Mouse (Mus musculus): Measurements from ENCODE around the gene Emc1. TPM values are rescaled to one million over a fixed set of nuclear protein-coding genes. Genes with fewer than 3 reads are reported as not detected.
A peak's percentile ranks its signal among the peaks of the same experiment; 100 is the strongest.

The Emc1 gene
- polyA plus RNA-seq, 1 experiment from 2014 or later: 17.1 TPM

DNA sequence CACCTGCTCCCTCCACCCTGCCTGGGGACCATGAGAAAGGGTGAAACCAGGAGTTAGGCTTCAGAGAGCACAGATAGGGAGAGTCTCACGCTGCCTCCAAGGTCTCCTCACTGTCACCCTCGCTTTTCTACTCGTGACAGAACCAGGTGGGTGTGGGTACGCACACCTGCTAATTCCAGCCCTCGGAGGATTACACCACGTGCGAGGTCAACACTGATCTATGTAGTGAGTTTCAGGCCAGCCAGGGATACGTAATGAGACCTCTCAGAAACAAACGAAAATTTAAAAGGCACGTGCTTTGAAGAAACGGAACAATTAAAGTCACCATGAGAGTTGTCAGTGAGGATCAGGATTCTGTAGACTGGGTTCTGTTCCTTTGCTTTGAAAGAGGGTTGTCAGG is 33.9 kb upstream of the Emc1 start:
- Histone ChIP-seq H3K9me3 (ENCODE audit: control insufficient read depth, low read length) (no peaks in the 10 kb centered on the region), H3K9ac (ENCODE audit: low read length) (no peak overlapping the region), H3K27me3 (replicated peaks; ENCODE audit: control insufficient read depth, insufficient read depth, low read length) (no peaks in the 10 kb centered on the region), H3K4me3 (ENCODE audit: low read depth, low read length) (no peak overlapping the region), H3K4me2 (ENCODE audit: low read length) (no peak overlapping the region), H3K36me3 (ENCODE audit: control insufficient read depth, insufficient read depth, low read length) (peaks cover 44% of the 10 kb centered on the region), H3K4me1 (replicated peaks; ENCODE audit: control insufficient read depth, insufficient read depth, low read length) (no peaks in the 10 kb centered on the region), H3K27ac (ENCODE audit: low read depth) (no peak overlapping the region)
- 93% methylated on average over 11 of the region's 11 CpGs for WGBS
- no peak for DNase-seq (ENCODE audit: low spot score)
- no peak for ATAC-seq (replicated peaks; ENCODE audit: low FRiP score, low TSS enrichment, low read depth)

- H3K4me3 ChIP-seq (ENCODE audit: low read depth, low read length): no peak overlapping the region
- H3K9ac ChIP-seq (ENCODE audit: low read length): no peak overlapping the region
- no peak overlapping the region for H3K4me2 ChIP-seq (ENCODE audit: low read length)
- no peaks in the 10 kb centered on the region for H3K27me3 ChIP-seq (replicated peaks; ENCODE audit: control insufficient read depth, insufficient read depth, low read length)
- DNase-seq (ENCODE audit: low spot score): no peak
- H3K9me3 ChIP-seq (ENCODE audit: control insufficient read depth, low read length): no peaks in the 10 kb centered on the region
- H3K27ac ChIP-seq (ENCODE audit: low read depth): no peak overlapping the region
- H3K36me3 ChIP-seq (ENCODE audit: control insufficient read depth, insufficient read depth, low read length): peaks cover 36% of the 10 kb centered on the region
- no peak for ATAC-seq (replicated peaks; ENCODE audit: low FRiP score, low TSS enrichment, low read depth)
- 95% methylated on average over 4 of the region's 4 CpGs for WGBS
- no peaks in the 10 kb centered on the region for H3K4me1 ChIP-seq (replicated peaks; ENCODE audit: control insufficient read depth, insufficient read depth, low read length)
Measured at GRCm38 (mm10) chr4:139319740-139320139, 32.6 kb upstream of the Emc1 start.

- Histone ChIP-seq H3K4me3 (ENCODE audit: low read depth, low read length) (peak overlapping the region; percentile 16; the same call in 1 of the 2 replicates), H3K4me1 (replicated peaks; ENCODE audit: control insufficient read depth, insufficient read depth, low read length) (no peaks in the 10 kb centered on the region), H3K27ac (ENCODE audit: low read depth) (no peak overlapping the region), H3K9ac (ENCODE audit: low read length) (no peak overlapping the region), H3K36me3 (ENCODE audit: control insufficient read depth, insufficient read depth, low read length) (no peaks in the 10 kb centered on the region), H3K4me2 (ENCODE audit: low read length) (peak overlapping the region; percentile 44), H3K27me3 (replicated peaks; ENCODE audit: control insufficient read depth, insufficient read depth, low read length) (no peaks in the 10 kb centered on the region), H3K9me3 (ENCODE audit: control insufficient read depth, low read length) (no peaks in the 10 kb centered on the region)
- 8% methylated on average over 10 of the region's 10 CpGs for WGBS
- peak; percentile 88 for DNase-seq (ENCODE audit: low spot score)
- ATAC-seq (replicated peaks; ENCODE audit: low FRiP score, low TSS enrichment, low read depth): peak; percentile 76; the same call in 1 of the 2 replicates
Measured at GRCm38 (mm10) chr4:139330605-139331004, 21.8 kb upstream of the Emc1 start.

GRCm38 (mm10) chr4:139334631-139335295 is 17.6 kb upstream of the Emc1 start:
- no peak; the same call in 1 of the 2 replicates for ATAC-seq (replicated peaks; ENCODE audit: low FRiP score, low TSS enrichment, low read depth)
- WGBS: 65% methylated on average over 6 of the region's 9 CpGs
- Histone ChIP-seq H3K9ac (ENCODE audit: low read length) (no peak overlapping the region), H3K4me1 (replicated peaks; ENCODE audit: control insufficient read depth, insufficient read depth, low read length) (no peaks in the 10 kb centered on the region), H3K27me3 (replicated peaks; ENCODE audit: control insufficient read depth, insufficient read depth, low read length) (peaks cover 5% of the 10 kb centered on the region; the same call in 1 of the 2 replicates), H3K9me3 (ENCODE audit: control insufficient read depth, low read length) (no peaks in the 10 kb centered on the region), H3K4me2 (ENCODE audit: low read length) (no peak overlapping the region), H3K36me3 (ENCODE audit: control insufficient read depth, insufficient read depth, low read length) (no peaks in the 10 kb centered on the region), H3K4me3 (ENCODE audit: low read depth, low read length) (no peak overlapping the region), H3K27ac (ENCODE audit: low read depth) (no peak overlapping the region)
- DNase-seq (ENCODE audit: low spot score): no peak

DNA sequence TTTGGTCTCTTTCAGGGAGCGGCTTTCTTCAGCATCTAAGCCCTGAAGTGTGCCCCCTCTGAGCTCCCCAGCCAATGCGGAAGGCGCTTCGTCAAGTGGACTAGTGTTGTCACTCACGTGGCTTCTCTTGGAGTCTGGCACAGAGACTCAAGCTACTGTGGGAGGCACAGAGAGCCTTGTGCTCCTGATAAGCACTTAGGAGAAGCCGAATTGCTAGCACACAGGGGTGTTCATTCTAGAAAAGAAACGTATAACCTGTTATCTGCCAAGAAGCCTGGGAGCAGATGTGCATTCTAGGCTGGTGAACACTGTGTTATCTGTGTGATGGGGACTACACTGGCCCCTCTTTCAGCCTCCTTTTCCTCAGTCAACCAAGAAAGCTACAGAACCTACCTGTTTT is 16.9 kb upstream of the Emc1 start:
- no peak overlapping the region for H3K27ac ChIP-seq (ENCODE audit: low read depth)
- no peak for ATAC-seq (replicated peaks; ENCODE audit: low FRiP score, low TSS enrichment, low read depth)

DNA sequence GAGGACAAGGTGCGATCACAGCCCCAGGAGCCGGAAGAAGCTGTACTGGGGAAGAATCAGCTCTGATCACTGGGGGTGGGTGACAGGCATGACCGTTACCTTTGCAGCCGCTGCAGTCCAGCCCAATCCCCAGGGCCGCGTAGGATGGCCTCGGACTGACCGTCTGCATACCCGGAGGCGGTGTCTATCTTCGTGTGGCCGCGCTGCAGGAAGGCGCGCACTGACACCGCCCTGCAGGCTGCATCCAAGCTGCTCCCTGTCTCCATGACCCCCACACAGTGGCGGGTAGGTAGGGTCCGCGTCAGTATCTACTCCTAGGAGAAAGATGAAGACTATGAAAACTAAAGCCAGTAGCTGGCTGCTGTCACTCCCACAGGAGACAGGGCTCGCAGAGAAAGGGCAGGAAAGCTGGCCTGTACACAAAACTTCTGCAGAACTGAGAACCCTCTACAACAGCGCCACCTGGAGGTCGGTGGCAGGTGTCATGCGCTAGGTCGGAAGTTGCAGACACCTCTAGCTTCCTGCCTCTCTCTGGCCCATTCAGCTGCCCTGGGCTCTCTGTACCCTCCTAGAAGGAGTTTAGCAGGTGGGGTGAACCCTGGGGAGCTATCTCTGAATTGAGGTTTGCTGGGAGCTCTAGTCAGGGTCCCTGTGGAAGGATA is 15.4 kb upstream of the Emc1 start:
- Histone ChIP-seq H3K4me2 (ENCODE audit: low read length) (peak overlapping the region; percentile 46), H3K9me3 (ENCODE audit: control insufficient read depth, low read length) (no peaks in the 10 kb centered on the region), H3K27ac (ENCODE audit: low read depth) (no peak overlapping the region), H3K4me1 (replicated peaks; ENCODE audit: control insufficient read depth, insufficient read depth, low read length) (no peaks in the 10 kb centered on the region), H3K9ac (ENCODE audit: low read length) (no peak overlapping the region), H3K4me3 (ENCODE audit: low read depth, low read length) (peak overlapping the region; percentile 13; the same call in 1 of the 2 replicates), H3K27me3 (replicated peaks; ENCODE audit: control insufficient read depth, insufficient read depth, low read length) (peaks cover 5% of the 10 kb centered on the region; the same call in 1 of the 2 replicates), H3K36me3 (ENCODE audit: control insufficient read depth, insufficient read depth, low read length) (no peaks in the 10 kb centered on the region)
- peak; percentile 68; the same call in 1 of the 2 replicates for ATAC-seq (replicated peaks; ENCODE audit: low FRiP score, low TSS enrichment, low read depth)
- 21% methylated on average over 24 of the region's 24 CpGs for WGBS
- DNase-seq (ENCODE audit: low spot score): peak; percentile 89

More for the DNA sequence above, 16.9 kb upstream of the Emc1 start:
- no peak overlapping the region for H3K9ac ChIP-seq (ENCODE audit: low read length)
- no peak overlapping the region for H3K4me3 ChIP-seq (ENCODE audit: low read depth, low read length)
- no peaks in the 10 kb centered on the region for H3K9me3 ChIP-seq (ENCODE audit: control insufficient read depth, low read length)
- peaks cover 5% of the 10 kb centered on the region; the same call in 1 of the 2 replicates for H3K27me3 ChIP-seq (replicated peaks; ENCODE audit: control insufficient read depth, insufficient read depth, low read length)
- WGBS: 55% methylated on average over 7 of the region's 7 CpGs
- H3K36me3 ChIP-seq (ENCODE audit: control insufficient read depth, insufficient read depth, low read length): no peaks in the 10 kb centered on the region
- no peak for DNase-seq (ENCODE audit: low spot score)
- no peak overlapping the region for H3K4me2 ChIP-seq (ENCODE audit: low read length)
- no peaks in the 10 kb centered on the region for H3K4me1 ChIP-seq (replicated peaks; ENCODE audit: control insufficient read depth, insufficient read depth, low read length)

GRCm38 (mm10) chr4:139338145-139338544 is 14.2 kb upstream of the Emc1 start:
- no peak overlapping the region for H3K27ac ChIP-seq (ENCODE audit: low read depth)
- H3K27me3 ChIP-seq (replicated peaks; ENCODE audit: control insufficient read depth, insufficient read depth, low read length): peaks cover 5% of the 10 kb centered on the region; the same call in 1 of the 2 replicates
- DNase-seq (ENCODE audit: low spot score) (no peak), ATAC-seq (replicated peaks; ENCODE audit: low FRiP score, low TSS enrichment, low read depth) (0 out of 2 replicates have a peak, but pooled peaks have one; percentile 45)
- H3K4me1 ChIP-seq (replicated peaks; ENCODE audit: control insufficient read depth, insufficient read depth, low read length): no peaks in the 10 kb centered on the region
- H3K36me3 ChIP-seq (ENCODE audit: control insufficient read depth, insufficient read depth, low read length): no peaks in the 10 kb centered on the region
- no peak overlapping the region for H3K4me3 ChIP-seq (ENCODE audit: low read depth, low read length)
- no peak overlapping the region for H3K4me2 ChIP-seq (ENCODE audit: low read length)
- H3K9me3 ChIP-seq (ENCODE audit: control insufficient read depth, low read length): no peaks in the 10 kb centered on the region
- H3K9ac ChIP-seq (ENCODE audit: low read length): no peak overlapping the region
- 55% methylated on average over 33 of the region's 33 CpGs for WGBS

DNA sequence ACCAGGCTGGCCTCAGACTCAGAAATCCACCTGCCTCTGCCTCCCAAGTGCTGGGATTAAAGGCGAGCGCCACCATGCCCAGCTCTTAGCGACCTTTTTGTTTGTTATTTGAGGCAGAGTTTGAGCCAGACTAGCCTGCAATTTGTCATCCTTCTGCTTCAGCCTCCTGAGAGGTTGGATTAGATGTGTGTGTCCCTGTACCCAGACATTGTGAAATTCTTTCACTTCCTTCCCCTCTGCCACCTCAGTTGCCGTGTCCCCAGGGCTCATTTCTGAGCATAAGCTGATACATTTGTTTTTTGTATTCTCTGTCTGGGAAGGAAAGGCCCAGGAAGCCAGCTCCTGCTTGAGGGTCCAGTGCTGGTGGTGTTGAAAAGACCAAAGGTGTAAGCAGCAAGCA is 11.6 kb upstream of the Emc1 start:
- H3K9ac ChIP-seq (ENCODE audit: low read length): no peak overlapping the region
- no peak overlapping the region for H3K4me2 ChIP-seq (ENCODE audit: low read length)
- WGBS: 75% methylated on average over 4 of the region's 4 CpGs
- peaks cover 5% of the 10 kb centered on the region; the same call in 1 of the 2 replicates for H3K27me3 ChIP-seq (replicated peaks; ENCODE audit: control insufficient read depth, insufficient read depth, low read length)
- no peaks in the 10 kb centered on the region for H3K9me3 ChIP-seq (ENCODE audit: control insufficient read depth, low read length)
- no peaks in the 10 kb centered on the region for H3K4me1 ChIP-seq (replicated peaks; ENCODE audit: control insufficient read depth, insufficient read depth, low read length)
- no peak overlapping the region for H3K27ac ChIP-seq (ENCODE audit: low read depth)
- ATAC-seq (replicated peaks; ENCODE audit: low FRiP score, low TSS enrichment, low read depth) (no peak), DNase-seq (ENCODE audit: low spot score) (no peak)
- H3K36me3 ChIP-seq (ENCODE audit: control insufficient read depth, insufficient read depth, low read length): peaks cover under 1% of the 10 kb centered on the region; the same call in 1 of the 2 replicates
- H3K4me3 ChIP-seq (ENCODE audit: low read depth, low read length): no peak overlapping the region
